Mouse (Mus musculus) cerebellum, adult 9-10 months (tissue): Measurements from ENCODE around the gene Tfap2d.

Experiments
- DNase-seq: peaks from one replicate; pipeline ENCODE4 v3.0.0; 2022

The Tfap2d gene

GRCm38 (mm10) chr1:19102631-19103030 lies at the start of gene Tfap2d:
Tfap2d (plus strand) TSS chr1:19103022.
- no peak for DNase-seq

- DNase-seq: no peak
These were observed 46.5 kb upstream of the Tfap2d start for GRCm38 (mm10) chr1:19056300-19056699.

DNA sequence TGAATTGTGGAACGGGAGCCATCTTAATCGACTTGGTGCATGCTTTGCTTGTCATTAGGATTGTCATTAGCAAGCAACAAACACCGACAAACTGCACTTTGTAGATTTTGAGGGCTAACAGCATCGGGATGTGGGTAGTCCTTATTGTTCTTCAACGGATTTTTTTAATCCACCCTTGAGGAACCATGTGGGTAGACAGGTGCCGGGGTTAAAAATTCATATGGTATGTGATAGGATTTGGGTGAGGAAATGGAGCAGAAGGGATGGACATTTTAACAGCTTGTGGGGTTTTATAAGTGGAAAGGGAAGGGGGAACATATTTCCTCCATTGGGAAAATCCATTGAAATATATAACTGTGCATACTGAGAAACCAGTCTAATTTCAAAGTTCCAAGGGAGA lies 46.0 kb upstream of the Tfap2d start:
- DNase-seq: no peak

DNA sequence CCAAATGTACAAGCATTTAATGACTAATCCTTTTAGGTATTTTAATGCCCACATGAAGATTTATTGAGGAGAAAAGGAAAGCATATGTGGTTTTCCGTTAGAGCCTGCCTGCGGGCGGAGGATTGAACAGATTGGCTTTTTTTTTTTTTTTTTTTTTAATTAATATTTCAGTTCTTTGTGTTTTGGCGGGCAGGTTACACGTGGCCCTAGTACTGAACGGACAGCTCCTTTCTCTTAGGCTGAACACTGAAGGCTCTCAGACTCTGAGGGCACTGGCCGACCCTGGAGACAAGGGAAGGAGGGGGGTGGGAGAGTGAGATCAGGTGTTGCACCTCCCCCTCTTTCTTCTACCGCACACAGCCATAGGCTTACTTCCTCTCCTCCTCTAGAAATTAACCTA lies 14.7 kb upstream of the Tfap2d start:
- no peak for DNase-seq

GRCm38 (mm10) chr1:19096921-19097320 lies 5.9 kb upstream of the Tfap2d start:
- DNase-seq: no peak

GRCm38 (mm10) chr1:19103316-19103715 lies 494 bp downstream of the Tfap2d start:
- no peak for DNase-seq

DNA sequence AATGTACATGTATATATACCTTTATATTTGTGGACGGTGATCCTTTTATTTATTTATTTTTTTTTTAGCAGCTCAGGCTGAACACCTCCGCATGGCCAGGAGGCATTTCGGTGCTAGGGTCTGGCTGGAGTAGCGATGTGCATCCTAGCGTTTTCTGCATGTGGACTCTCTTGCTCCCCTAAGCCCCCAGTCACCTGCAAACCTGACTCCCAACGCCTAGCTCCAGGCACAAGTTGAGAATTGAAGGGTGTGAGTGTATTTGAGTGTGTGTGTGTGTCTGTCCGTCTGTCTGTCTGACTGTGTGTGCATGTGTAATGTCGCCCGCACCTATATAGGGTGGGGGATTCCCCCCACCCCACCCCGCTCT lies 937 bp downstream of the Tfap2d start:
- no peak for DNase-seq

- DNase-seq: no peak
These were observed 1.5 kb downstream of the Tfap2d start for GRCm38 (mm10) chr1:19104143-19104857.

DNA sequence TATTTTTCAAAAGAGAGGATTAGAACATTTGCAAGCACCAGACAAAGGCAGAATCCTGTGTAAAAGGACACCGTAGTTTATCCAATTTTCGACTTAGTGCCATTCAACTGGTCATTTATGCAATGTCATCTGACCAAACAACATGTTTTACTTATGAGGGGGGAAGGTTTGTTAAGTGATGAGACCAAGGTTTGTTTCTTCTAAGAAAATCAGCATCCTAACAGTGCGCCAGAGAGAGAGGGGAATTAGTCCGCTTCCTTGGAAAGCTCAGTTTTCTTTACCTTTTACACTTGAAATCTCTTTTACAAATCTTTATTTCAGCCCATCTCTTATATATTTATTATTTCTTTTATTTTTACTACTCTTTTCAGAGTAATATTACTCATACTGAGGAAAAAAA lies 3.6 kb downstream of the Tfap2d start:
- no peak for DNase-seq

- no peak for DNase-seq
These were observed 4.3 kb downstream of the Tfap2d start for GRCm38 (mm10) chr1:19106841-19107800.

DNA sequence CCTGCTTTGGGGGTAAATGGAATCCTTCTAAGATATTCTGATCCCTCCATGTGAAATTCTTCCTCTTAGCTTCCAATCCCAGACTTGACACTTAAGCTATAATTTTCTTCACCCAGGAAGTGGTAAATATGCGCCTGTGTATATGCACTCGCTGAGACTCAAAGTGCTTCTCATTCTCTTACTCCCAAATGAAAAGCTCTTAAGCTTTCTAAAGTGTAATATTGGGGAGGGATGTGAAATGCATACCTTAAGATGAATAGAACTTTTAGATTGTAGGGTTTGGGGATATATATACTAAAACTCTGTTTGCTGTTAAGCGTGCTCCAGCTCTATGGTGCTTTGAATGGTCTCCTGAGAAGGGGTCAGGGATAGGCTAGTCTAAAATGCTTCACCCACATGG lies 5.0 kb downstream of the Tfap2d start:
- DNase-seq: no peak

- DNase-seq: no peak
These were observed 6.9 kb downstream of the Tfap2d start for GRCm38 (mm10) chr1:19109711-19110110.

- DNase-seq: no peak
These were observed 7.4 kb downstream of the Tfap2d start for GRCm38 (mm10) chr1:19110211-19110610.

GRCm38 (mm10) chr1:19111020-19111419 lies 8.2 kb downstream of the Tfap2d start:
- no peak for DNase-seq

DNA sequence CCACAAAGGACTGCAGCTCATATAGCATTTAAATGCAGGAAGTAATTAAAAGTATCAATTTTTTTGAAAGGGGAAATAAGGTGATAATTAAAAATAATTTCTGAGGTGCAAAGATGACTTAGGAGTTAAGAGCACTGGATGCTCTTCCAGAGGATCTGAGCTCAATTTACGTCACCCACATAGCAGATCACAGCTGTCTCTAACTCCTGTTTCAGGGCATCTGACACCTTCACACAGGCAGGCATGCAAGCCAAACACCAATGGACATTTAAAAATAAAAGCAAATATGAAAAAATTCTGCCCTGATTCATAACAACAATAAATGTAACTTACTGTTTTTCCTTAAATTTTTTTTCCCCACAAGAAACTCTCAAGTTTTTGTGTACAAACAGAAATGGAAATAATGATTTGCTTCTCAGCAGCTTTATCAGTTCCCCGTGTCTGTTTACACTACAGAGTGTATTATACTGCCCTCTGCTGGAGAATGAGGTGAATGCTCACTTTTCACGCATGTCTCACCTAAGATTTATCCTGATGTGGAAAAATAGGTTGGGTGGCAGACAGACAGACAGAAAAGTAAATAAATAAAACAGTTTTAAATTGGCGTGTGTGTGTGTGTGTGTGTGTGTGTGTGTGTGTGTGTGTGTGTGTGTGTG lies 76.0 kb downstream of the Tfap2d start:
- peak; percentile 53 for DNase-seq

- peak; percentile 18 for DNase-seq
These were observed 102.8 kb downstream of the Tfap2d start for GRCm38 (mm10) chr1:19205649-19206048.

GRCm38 (mm10) chr1:19206194-19206593 lies 103.4 kb downstream of the Tfap2d start:
- DNase-seq: no peak

- DNase-seq: no peak
These were observed 104.8 kb downstream of the Tfap2d start for GRCm38 (mm10) chr1:19207611-19208010.

GRCm38 (mm10) chr1:19208641-19209358 lies 106.0 kb downstream of the Tfap2d start, which contains the start of gene Tfap2b:
Tfap2b (plus strand) TSS chr1:19208914.
- DNase-seq: no peak

GRCm38 (mm10) chr1:19209359-19209745 lies 106.5 kb downstream of the Tfap2d start:
- DNase-seq: no peak

DNA sequence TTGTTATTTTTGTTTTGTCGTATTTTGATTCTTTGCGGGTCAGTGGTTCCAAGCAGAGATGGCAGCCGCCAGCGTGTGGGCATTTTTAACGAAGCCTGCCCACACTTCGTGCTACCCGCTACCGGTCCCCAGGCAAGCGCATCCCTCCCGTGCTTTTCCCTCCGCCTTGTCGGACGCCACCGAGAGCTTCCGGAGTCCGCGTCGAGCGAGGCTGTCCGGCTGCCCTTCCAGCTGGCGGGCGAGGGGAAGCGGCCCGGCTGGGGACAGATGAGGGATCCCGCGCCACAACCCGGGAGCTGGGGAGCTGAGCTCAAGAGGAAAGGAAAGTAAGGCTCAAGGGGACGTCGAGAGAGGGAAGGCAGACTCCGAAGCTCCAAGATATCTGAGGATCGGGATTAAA lies 107.0 kb downstream of the Tfap2d start:
- DNase-seq: no peak

- DNase-seq: no peak
These were observed 107.6 kb downstream of the Tfap2d start for GRCm38 (mm10) chr1:19210215-19211032.
